Mouse (Mus musculus) liver, embryonic 15.5 days (tissue): ENCODE data around the gene Vipr2. TPM values are rescaled to one million over a fixed set of nuclear protein-coding genes. Genes with fewer than 3 reads are reported as not detected.

Source experiments
- ATAC-seq: fragments of 200-750 bp; cut with Nextera tagmentation; 2 replicates; pipeline ENCODE4 v1.8.0; 2017; ENCODE audit warnings: moderate number of reproducible peaks, mild to moderate bottlenecking, moderate library complexity; ENCODE audit not compliant: insufficient read depth
- H3K27ac ChIP-seq: fragments of 300-500 bp; sonication (generic); replicated peaks from 2 replicates; pipeline ENCODE4 v1.5.1; 2015; ENCODE audit warnings: mild to moderate bottlenecking, inconsistent platforms
- H3K27me3 ChIP-seq: fragments of 300-500 bp; sonication (generic); 2 replicates; pipeline ENCODE4 v1.6.1; 2015; ENCODE audit warnings: mild to moderate bottlenecking, inconsistent platforms
- H3K36me3 ChIP-seq: fragments of 300-500 bp; sonication (generic); replicated peaks from 2 replicates; pipeline ENCODE4 v1.6.1; 2015; ENCODE audit warnings: moderate library complexity, mild to moderate bottlenecking, inconsistent platforms
- H3K4me1 ChIP-seq: fragments of 300-500 bp; sonication (generic); replicated peaks from 2 replicates; pipeline ENCODE4 v1.6.1; 2015; ENCODE audit warnings: inconsistent platforms
- H3K4me2 ChIP-seq: fragments of 300-500 bp; sonication (generic); 2 replicates; pipeline ENCODE4 v1.6.1; 2015; ENCODE audit warnings: moderate library complexity, mild to moderate bottlenecking, inconsistent platforms
- H3K4me3 ChIP-seq: fragments of 300-500 bp; sonication (generic); replicated peaks from 2 replicates; pipeline ENCODE4 v1.5.1; 2015; ENCODE audit warnings: mild to moderate bottlenecking, inconsistent platforms
- H3K9ac ChIP-seq: fragments of 300-500 bp; sonication (generic); 2 replicates; pipeline ENCODE4 v1.6.1; 2015; ENCODE audit warnings: moderate library complexity, mild to moderate bottlenecking, inconsistent platforms
- H3K9me3 ChIP-seq: fragments of 300-500 bp; sonication (generic); replicated peaks from 2 replicates; pipeline ENCODE4 v1.6.1; 2016; ENCODE audit warnings: inconsistent platforms
- WGBS: fragments of 180-500 bp; shearing (Covaris S2); methylation state at CpG from one replicate; pipeline ENCODE4 v1.1.7; 2015; ENCODE audit warnings: mixed read lengths; ENCODE audit not compliant: insufficient replicate concordance; 5-methylcytosine and 5-hydroxymethylcytosine counted together
- polyA plus RNA-seq: library from polyadenylated mRNA; unstranded; fragments of >200 nt; fragmentation: Nextera tagmentation; extraction: Ambion mirVana; gene quantifications from 2 replicates; pipeline ENCODE4 v1.2.1, GENCODE M21; 2015

Gene Vipr2
- polyA plus RNA-seq, 1 experiment from 2014 or later = 0.23 TPM

GRCm38 (mm10) chr12:116135906-116136305 is 58.4 kb downstream of the Vipr2 start:
- Histone ChIP-seq H3K9me3 (no peaks in the 10 kb centered on the region), H3K4me2 (no peak overlapping the region), H3K4me3 (no peak overlapping the region), H3K36me3 (no peaks in the 10 kb centered on the region), H3K4me1 (no peaks in the 10 kb centered on the region), H3K9ac (no peak overlapping the region), H3K27me3 (no peaks in the 10 kb centered on the region), H3K27ac (no peak overlapping the region)
- WGBS = 74% methylated on average over 4 of the region's 4 CpGs
- no peak for ATAC-seq

DNA sequence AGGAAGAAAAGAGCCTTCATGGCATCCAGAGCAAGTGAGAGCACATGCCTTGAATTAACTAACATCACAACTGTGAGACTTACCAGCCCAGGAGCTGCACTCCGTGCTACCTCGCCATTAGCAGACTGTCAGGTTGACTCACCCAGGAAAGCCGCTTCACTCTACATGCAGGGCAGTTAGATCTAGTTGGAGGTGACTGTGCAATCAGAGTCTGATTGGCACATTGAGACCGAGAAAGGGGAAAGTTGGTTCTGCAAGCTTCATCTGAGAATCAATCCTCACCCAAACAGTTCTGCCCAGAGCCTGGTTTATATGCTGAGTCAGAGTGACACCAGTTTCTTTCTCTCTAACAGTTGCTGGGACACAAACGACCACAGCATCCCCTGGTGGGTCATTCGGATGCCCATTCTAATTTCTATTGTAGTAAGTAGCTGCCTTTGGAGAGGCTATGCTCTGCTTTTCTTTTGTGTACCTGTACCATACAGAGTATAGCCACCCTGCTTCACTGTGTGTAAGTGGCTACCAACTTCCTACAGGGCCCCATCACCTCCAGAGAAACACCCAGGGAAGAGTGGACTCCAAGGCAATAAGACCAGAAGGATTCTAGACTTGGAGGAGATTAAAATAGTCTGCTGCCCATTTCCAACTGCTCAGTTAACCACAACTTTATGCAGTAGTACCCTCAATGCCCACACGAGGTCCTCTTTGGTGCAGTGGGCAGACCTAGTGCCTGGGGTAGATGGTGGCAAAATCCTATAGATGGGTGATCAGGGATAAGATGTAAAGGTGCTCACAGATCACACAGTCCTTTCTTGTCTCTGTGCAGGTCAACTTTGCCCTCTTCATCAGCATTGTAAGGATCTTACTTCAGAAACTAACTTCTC is 61.0 kb downstream of the Vipr2 start:
- no peaks in the 10 kb centered on the region for H3K36me3 ChIP-seq
- H3K4me1 ChIP-seq = no peaks in the 10 kb centered on the region
- H3K4me3 ChIP-seq = no peak overlapping the region
- WGBS = 39% methylated on average over 7 of the region's 7 CpGs
- no peak overlapping the region for H3K27ac ChIP-seq
- H3K4me2 ChIP-seq = no peak overlapping the region
- no peak overlapping the region for H3K9ac ChIP-seq
- ATAC-seq = no peak
- H3K9me3 ChIP-seq = no peaks in the 10 kb centered on the region
- H3K27me3 ChIP-seq = no peaks in the 10 kb centered on the region

DNA sequence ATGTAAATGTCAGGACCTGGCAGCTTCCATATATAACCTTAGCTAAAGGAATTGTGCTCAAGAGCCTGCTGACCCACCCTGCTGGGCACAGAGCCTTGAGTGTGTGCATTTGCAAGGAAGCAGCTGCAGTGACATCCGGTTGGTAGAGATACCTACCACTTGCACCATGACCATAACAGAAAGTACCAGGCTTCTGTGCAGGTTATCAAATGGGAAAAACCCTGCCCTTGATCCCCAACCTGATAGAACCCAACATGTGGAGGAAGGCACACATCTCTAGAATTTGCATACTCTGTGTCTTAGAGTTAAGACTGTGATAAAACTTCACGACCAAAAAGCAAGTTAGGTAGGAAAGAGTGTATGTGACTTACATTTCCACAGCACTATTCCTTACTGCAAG is 63.1 kb downstream of the Vipr2 start:
- Histone ChIP-seq H3K9ac (no peak overlapping the region), H3K9me3 (no peaks in the 10 kb centered on the region), H3K36me3 (no peaks in the 10 kb centered on the region), H3K4me3 (no peak overlapping the region), H3K4me2 (no peak overlapping the region), H3K4me1 (no peaks in the 10 kb centered on the region), H3K27me3 (no peaks in the 10 kb centered on the region), H3K27ac (no peak overlapping the region)
- 50% methylated on average over 2 of the region's 2 CpGs for WGBS
- no peak for ATAC-seq

DNA sequence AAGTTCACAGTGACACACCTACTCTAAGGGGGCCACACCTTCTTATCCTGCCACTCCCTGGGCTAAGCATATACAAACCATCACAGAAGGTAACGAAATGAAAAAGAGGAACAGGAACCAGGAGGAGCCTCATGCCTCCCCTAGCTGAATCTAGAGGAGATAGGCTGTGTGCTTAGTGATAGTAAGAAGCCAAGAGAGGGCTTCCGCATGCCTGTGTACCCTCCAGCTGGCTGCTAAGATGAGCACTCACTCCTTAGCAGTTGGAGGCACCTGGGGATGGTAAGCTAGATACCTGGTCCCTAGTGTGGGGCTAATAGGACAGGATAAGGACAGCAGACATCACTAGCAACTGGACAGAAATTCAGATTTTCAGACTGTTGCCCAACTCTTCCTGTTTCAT is 64.3 kb downstream of the Vipr2 start:
- Histone ChIP-seq H3K27ac (0 out of 2 replicates have a peak overlapping the region, but pooled peaks have one; percentile 41), H3K9ac (no peak overlapping the region), H3K36me3 (no peaks in the 10 kb centered on the region), H3K4me2 (no peak overlapping the region; the same call in 1 of the 2 replicates), H3K4me3 (no peak overlapping the region), H3K9me3 (no peaks in the 10 kb centered on the region), H3K27me3 (no peaks in the 10 kb centered on the region), H3K4me1 (no peaks in the 10 kb centered on the region)
- peak; percentile 45; the same call in 1 of the 2 replicates for ATAC-seq
- WGBS = 24% methylated on average over 2 of the region's 2 CpGs

GRCm38 (mm10) chr12:116142464-116142863 is 64.9 kb downstream of the Vipr2 start:
- Histone ChIP-seq H3K4me1 (no peaks in the 10 kb centered on the region), H3K36me3 (no peaks in the 10 kb centered on the region), H3K4me3 (no peak overlapping the region), H3K27me3 (no peaks in the 10 kb centered on the region), H3K9ac (no peak overlapping the region), H3K27ac (no peak overlapping the region), H3K9me3 (no peaks in the 10 kb centered on the region), H3K4me2 (no peak overlapping the region)
- no peak for ATAC-seq
- 57% methylated on average over 3 of the region's 3 CpGs for WGBS

- H3K4me2 ChIP-seq = no peak overlapping the region
- no peaks in the 10 kb centered on the region for H3K27me3 ChIP-seq
- no peak overlapping the region for H3K27ac ChIP-seq
- no peaks in the 10 kb centered on the region for H3K9me3 ChIP-seq
- WGBS = 15% methylated on average over 5 of the region's 5 CpGs
- H3K9ac ChIP-seq = no peak overlapping the region
- no peaks in the 10 kb centered on the region for H3K4me1 ChIP-seq
- no peak overlapping the region for H3K4me3 ChIP-seq
- no peaks in the 10 kb centered on the region for H3K36me3 ChIP-seq
- no peak for ATAC-seq
These were observed 67.7 kb downstream of the Vipr2 start for GRCm38 (mm10) chr12:116145246-116145645.

DNA sequence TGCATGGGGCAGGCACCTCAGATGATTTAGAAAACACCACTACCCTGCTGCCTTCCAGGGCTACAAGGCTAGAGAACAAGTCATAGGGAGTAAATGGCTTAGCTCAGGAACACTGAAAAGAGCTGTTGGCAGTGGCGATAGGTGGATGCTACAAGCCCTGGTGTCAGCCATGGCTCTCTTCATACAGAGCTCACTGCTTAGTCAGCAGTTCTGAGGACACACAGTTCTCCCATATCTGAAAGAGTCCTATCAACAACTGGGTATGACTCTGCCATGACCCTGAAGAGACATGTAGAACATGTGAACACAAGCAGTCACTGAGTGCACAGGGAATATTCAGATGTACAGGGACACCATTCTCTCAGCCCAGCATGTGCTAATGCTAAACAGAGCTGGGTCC is 68.2 kb downstream of the Vipr2 start:
- no peak overlapping the region for H3K9ac ChIP-seq
- H3K4me3 ChIP-seq = no peak overlapping the region
- no peaks in the 10 kb centered on the region for H3K36me3 ChIP-seq
- no peak overlapping the region for H3K4me2 ChIP-seq
- H3K9me3 ChIP-seq = no peaks in the 10 kb centered on the region
- WGBS = 53% methylated on average over 1 of the region's 1 CpGs
- no peaks in the 10 kb centered on the region for H3K27me3 ChIP-seq
- no peak for ATAC-seq
- H3K4me1 ChIP-seq = no peaks in the 10 kb centered on the region
- no peak overlapping the region for H3K27ac ChIP-seq

DNA sequence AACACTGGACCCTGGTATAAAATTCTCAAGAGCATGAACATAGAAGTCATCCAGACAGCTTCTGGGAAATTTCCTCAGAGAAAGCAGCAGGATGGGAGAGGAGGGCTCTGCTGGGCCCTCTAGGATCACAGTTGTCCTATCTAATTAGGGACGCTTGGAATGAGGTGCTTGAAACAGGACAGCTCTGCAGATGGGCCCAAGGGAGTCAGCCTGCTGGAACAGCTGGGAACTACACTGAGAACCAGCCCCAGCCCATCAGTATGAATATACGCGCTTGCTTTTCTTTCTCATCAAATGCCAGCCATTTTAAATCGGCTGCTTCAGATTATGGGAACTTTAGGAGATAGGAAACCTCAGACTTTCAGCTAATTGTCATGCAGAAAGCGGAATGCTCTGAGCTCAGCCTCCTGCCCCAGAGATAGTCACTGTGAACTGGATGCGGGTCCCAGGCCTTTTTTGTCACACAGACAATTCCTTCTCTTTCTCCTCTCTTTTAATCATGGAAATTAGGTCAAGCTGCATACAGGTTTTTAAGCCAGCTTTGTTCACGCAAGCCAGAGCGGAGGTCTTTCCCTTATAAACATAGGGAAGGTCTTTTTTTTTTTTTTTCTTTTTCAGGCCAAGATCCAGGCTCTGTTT is 69.6 kb downstream of the Vipr2 start:
- H3K9ac ChIP-seq = no peak overlapping the region
- H3K4me1 ChIP-seq = no peaks in the 10 kb centered on the region
- ATAC-seq = no peak
- no peaks in the 10 kb centered on the region for H3K9me3 ChIP-seq
- no peak overlapping the region for H3K27ac ChIP-seq
- H3K4me2 ChIP-seq = no peak overlapping the region
- H3K27me3 ChIP-seq = no peaks in the 10 kb centered on the region
- no peaks in the 10 kb centered on the region for H3K36me3 ChIP-seq
- 65% methylated on average over 8 of the region's 8 CpGs for WGBS
- no peak overlapping the region for H3K4me3 ChIP-seq

DNA sequence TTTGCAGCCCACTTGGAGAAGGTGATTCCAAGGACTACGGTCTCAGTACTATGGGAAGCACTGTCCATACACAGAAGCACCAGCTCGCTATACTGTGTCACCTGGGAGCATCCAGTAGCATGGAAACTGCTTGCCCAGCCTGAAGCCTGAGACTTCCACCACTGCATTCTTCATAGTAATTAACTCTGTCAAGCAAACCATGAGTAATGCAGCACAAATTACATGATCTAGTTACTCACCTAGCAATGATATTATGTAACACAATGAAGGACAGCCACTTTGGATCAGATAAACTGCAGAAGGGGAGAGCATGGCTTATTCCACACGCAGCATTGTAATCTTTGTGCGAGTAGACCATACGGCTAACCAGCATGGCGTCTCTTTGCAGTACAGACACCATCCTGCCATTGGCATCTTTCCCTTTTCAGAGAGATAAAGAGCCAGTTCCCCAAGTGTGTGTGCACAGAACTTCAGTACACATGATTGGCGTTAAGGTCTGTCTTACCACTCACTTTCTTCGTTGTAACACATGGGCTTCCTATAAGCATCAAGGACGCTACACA is 75.4 kb downstream of the Vipr2 start:
- Histone ChIP-seq H3K4me2 (no peak overlapping the region), H3K27ac (no peak overlapping the region), H3K4me1 (no peaks in the 10 kb centered on the region), H3K9ac (no peak overlapping the region), H3K9me3 (no peaks in the 10 kb centered on the region), H3K36me3 (no peaks in the 10 kb centered on the region), H3K4me3 (no peak overlapping the region), H3K27me3 (no peaks in the 10 kb centered on the region)
- ATAC-seq = no peak
- WGBS = 65% methylated on average over 9 of the region's 9 CpGs

- Histone ChIP-seq H3K4me2 (no peak overlapping the region), H3K9ac (no peak overlapping the region), H3K4me3 (no peak overlapping the region), H3K27ac (no peak overlapping the region), H3K27me3 (no peaks in the 10 kb centered on the region), H3K9me3 (no peaks in the 10 kb centered on the region), H3K36me3 (no peaks in the 10 kb centered on the region), H3K4me1 (no peaks in the 10 kb centered on the region)
- ATAC-seq = no peak
- 66% methylated on average over 7 of the region's 7 CpGs for WGBS
These were observed 79.4 kb downstream of the Vipr2 start for GRCm38 (mm10) chr12:116156792-116157532.

GRCm38 (mm10) chr12:116159223-116159622 is 81.7 kb downstream of the Vipr2 start:
- ATAC-seq = no peak
- H3K27me3 ChIP-seq = no peaks in the 10 kb centered on the region
- H3K27ac ChIP-seq = no peak overlapping the region
- no peak overlapping the region for H3K4me2 ChIP-seq
- H3K4me3 ChIP-seq = no peak overlapping the region
- H3K4me1 ChIP-seq = no peaks in the 10 kb centered on the region
- WGBS = 60% methylated on average over 5 of the region's 5 CpGs
- no peaks in the 10 kb centered on the region for H3K36me3 ChIP-seq
- no peak overlapping the region for H3K9ac ChIP-seq
- no peaks in the 10 kb centered on the region for H3K9me3 ChIP-seq
